Comparison of ENCODE assay signal across 8 mouse cellular contexts in the genomic region with DNA sequence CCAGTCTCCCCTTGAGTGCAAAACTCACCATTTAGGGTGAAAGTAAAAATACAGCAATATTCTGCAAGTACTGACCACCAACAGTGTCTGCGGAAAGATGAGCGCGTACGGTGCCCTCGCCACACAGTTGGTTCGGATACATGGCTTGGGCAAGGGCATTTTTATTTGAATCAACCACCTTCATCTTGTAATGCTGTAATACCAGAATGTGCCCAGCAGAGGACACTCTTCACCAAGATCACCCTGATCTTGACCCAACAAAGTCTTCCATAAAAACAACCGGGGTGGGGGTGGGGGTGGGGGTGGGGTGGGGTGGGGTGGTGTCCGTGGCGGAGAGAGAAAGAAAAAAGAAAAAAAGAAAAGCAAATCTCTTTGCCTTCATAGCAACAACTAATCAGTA.
DNase-seq lines count a peak whose midpoint lies in the region; ATAC-seq and TF ChIP-seq lines count a peak whose summit lies in the region.

No protein-coding gene starts in this region.

- no peak overlapping the region for H3K4me2 ChIP-seq in liver, postnatal 0 days (ENCODE audit: low read depth, low read length)
- H3K4me2 ChIP-seq in liver, embryonic 12.5 days = no peak overlapping the region

- no peak for TF ChIP-seq EP300 in liver, postnatal 0 days (IDR thresholded peaks at IDR 0.05; ENCODE audit: low read depth)

- H3K27ac ChIP-seq in liver, postnatal 0 days (ENCODE audit: low read depth) = no peak overlapping the region
- H3K27ac ChIP-seq in liver, embryonic 12.5 days = no peak overlapping the region

- H3K4me3 ChIP-seq in liver, postnatal 0 days (ENCODE audit: low read depth, low read length) = no peak overlapping the region
- H3K4me3 ChIP-seq in liver, embryonic 12.5 days = no peak overlapping the region

- intact Hi-C loops in heart, postnatal 14 days (cut with DNase I) = loop anchor here (2.0 to 10.0 kb wide), 5 partner anchors 49 to 569 kb away; no protein-coding TSS in a partner anchor

- H3K9me3 ChIP-seq in liver, postnatal 0 days (ENCODE audit: low read length) = no peaks in the 10 kb centered on the region
- H3K9me3 ChIP-seq in liver, embryonic 12.5 days (replicated peaks) = no peaks in the 10 kb centered on the region

- no peak for DNase-seq in frontal cortex, postnatal 25 days (ENCODE audit: low spot score in 2 of 2)
- peak; percentile 14 for DNase-seq in liver, postnatal 0 days
- DNase-seq in adrenal gland, postnatal 36 days = peak; percentile 13 to 23
- DNase-seq in heart, postnatal 14 days = peak; percentile 33 to 51
- DNase-seq in retina, embryonic 14.5 days (ENCODE audit: low spot score) = peak; percentile 64

- H3K27me3 ChIP-seq in liver, postnatal 0 days (ENCODE audit: insufficient read depth, low read length) = no peaks in the 10 kb centered on the region
- H3K27me3 ChIP-seq in liver, embryonic 12.5 days (replicated peaks) = no peaks in the 10 kb centered on the region

- TF ChIP-seq CTCF in liver, postnatal 0 days (IDR thresholded peaks at IDR 0.05; ENCODE audit: low read depth) = peak; percentile 56

- H3K36me3 ChIP-seq in liver, postnatal 0 days (replicated peaks; ENCODE audit: insufficient read depth, low read length) = 0 out of 2 replicates have a peak, but pooled peaks cover 12% of the 10 kb centered on the region
- H3K36me3 ChIP-seq in liver, embryonic 12.5 days = no peaks in the 10 kb centered on the region

- peak; percentile 38; the same call in 1 of the 2 replicates for ATAC-seq in frontal cortex, adult (ENCODE audit: low TSS enrichment)
- ATAC-seq in liver, postnatal 0 days = no peak
- ATAC-seq in liver, embryonic 12.5 days = no peak
- ATAC-seq in monocyte, adult 5-6 weeks (replicated peaks; ENCODE audit: insufficient number of reproducible peaks, low FRiP score, low TSS enrichment, poor library complexity, severe bottlenecking) = no peak

- H3K4me1 ChIP-seq in liver, postnatal 0 days (ENCODE audit: insufficient read depth) = no peaks in the 10 kb centered on the region
- no peaks in the 10 kb centered on the region for H3K4me1 ChIP-seq in liver, embryonic 12.5 days

- H3K9ac ChIP-seq in liver, postnatal 0 days (replicated peaks) = no peak overlapping the region
- H3K9ac ChIP-seq in liver, embryonic 12.5 days = no peak overlapping the region

- whole genome bisulfite sequencing in liver, postnatal 0 days (ENCODE audit: insufficient replicate concordance) = 60% methylated on average over 9 of the region's 9 CpGs
- 51% methylated on average over 8 of the region's 9 CpGs for WGBS in liver, embryonic 12.5 days (ENCODE audit: insufficient replicate concordance)

Comparison
In these comparisons a context has a peak if more than half of its experiments do, and no peak if none do; other contexts are left out.
1. DNase-seq: peak in liver, postnatal 0 days (single experiment), adrenal gland, postnatal 36 days (2 of 2), heart, postnatal 14 days (2 of 2) and retina, embryonic 14.5 days (single experiment); none in frontal cortex, postnatal 25 days (0 of 2).